Mouse (Mus musculus) T-helper 17 cell (primary cell): ENCODE measurements around the gene Fbxw27.
"Not testable (repeated sequence)": the region's sequence is repeated elsewhere in the genome, so short reads cannot be mapped to it uniquely, and the experiment has no call there.

Source experiments
- in situ Hi-C, 2 experiments: fragments of 300-600 bp; cut with MboI, MseI; formaldehyde crosslinking; loops; 1 replicate in 1 of 2; 2 replicates in 1 of 2; pipeline ENCODE4 v1.15.1; 2025; ENCODE audit warnings: high pct_unique_total_duplicates in 2 of 2

The Fbxw27 gene

DNA sequence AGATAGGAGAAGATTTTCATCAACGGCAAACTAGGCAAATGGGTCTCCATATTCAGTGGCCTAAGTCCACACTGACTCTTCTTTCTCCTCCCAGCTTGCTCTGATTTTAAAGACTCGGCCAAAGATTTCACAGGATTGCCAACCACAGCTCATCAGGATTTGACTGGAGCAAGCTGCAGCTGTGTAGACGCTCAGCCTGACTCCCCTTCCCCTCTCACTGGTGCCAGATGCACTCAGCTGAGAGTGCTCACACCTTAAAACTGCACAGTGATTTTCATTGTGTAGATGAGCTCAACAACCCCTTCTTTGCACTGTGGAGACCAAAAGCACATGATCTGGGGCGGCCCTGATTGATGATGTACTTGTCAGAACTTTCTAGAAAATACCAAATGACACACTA lies at the start of gene Fbxw27:
Gene Fbxw27, minus strand, starts transcription at position 101 of the 400 bp plus-strand sequence.
- in situ Hi-C loops = not testable (repeated sequence)

DNA sequence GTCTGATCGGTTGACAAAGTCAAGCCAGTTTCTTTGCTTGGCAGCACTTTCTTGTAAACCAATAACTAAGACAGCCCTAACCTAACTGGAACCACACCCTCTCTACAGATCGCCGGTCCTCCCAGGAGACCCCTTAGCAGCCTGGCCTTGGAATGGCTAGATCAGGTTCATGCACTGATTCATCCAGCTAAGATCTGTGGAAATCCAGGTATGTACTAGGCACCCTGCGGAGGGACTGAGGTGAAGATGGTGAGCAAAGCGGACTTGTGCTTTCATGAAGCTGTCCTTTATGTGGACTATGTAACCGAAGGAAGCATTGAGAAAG lies 42.6 kb upstream of the Fbxw27 start:
- in situ Hi-C loops = no loop called here

DNA sequence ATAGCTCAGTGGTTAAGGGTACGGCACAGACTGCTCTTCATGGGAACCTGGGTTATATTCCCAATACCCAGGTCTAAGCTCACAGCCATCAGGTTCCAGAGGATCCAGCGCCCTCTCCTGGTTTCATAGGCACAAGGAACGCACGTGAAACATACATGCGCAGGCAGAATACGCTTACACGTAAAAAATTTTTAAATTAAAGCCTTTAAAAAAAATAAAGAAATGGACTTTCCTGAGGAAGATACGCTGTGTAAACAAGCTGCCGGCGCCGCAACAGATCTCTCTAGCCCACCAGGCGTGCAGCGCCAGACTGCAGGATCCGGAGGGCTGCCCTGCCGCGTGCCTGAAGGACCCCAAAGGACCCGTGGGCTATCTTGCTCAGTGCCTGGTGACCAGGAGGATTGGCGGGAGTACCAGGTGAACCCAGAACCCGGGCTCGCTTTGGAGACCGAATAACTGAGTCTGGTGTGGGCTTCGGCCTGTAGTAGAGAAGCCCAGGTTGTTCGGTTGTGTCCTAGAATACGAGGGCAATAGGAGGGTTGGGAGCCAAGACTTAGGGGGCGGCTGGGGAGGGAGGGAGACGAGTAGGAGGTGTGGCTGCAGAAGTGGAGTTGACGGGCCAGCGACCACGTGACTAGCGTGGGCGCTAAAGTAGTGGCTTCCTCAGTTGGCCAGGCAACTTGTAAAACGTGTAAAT lies 42.1 kb upstream of the Fbxw27 start, which contains the start of gene Nme6:
Gene Nme6, plus strand, starts transcription at position 359 of the 697 bp plus-strand sequence.
- in situ Hi-C loops = no loop called here

DNA sequence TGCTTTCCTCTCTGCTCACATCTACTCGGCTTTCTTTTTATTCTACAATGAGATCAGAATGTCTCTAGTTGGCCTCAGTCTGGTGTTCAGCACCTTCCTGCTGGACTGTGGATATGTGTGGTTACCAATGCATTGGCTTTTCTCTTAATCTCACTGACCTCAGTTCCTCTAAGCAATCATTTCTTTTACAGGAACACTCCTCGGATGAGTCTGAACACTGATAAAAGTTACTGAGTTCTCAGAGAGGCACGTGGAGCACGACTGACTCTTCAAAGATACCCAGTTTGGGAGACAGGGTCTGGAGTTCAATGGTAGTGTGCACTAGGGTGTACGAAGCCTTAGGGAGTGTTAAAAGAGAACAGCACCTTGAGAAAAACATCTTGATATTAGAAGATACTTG lies 35.7 kb upstream of the Fbxw27 start:
- in situ Hi-C loops = loop anchor here in 1 of 2 experiments (5.0 kb wide), 1 partner anchor 36 kb away; no protein-coding TSS in a partner anchor

DNA sequence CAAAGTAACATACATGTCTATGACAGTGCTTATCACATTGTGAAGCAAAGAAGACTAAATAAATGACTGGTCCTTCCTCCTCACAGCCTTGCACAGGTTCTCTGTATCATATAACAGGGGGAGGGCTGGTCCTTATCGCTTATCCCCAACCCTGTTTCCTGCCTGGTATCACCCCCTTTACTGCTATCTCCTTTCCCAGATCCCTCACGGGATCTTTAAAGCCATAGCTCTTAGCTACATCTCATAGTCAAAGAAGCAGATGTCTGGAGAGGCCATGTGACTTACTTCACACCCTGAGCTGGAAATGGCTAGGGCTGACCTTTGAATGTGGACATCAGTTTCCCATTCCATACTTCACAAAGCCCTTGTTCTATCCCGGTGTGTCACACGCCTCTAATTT lies 35.3 kb upstream of the Fbxw27 start:
- in situ Hi-C loops = loop anchor here in 1 of 2 experiments (5.0 kb wide), 1 partner anchor 37 kb away; no protein-coding TSS in a partner anchor

DNA sequence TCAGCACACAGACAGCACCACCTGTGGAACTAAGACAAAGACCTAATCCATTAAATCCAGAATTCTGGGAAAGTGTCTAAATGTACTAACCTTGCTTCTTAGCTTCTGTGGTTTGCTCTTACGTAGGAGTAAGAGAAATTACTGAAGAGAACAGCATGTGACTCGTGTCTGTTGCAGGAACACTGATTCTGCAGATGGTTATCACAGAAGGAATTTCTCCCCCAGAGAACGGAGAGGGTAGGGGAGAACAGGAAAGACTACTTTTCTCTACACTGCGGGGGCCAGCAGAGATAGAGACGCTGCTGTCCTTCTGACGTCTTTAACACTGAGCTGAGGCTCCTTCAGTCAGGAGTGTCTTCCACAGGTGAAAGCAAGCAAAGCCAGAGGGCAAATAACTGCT lies 25.9 kb upstream of the Fbxw27 start:
- in situ Hi-C loops = no loop called here

DNA sequence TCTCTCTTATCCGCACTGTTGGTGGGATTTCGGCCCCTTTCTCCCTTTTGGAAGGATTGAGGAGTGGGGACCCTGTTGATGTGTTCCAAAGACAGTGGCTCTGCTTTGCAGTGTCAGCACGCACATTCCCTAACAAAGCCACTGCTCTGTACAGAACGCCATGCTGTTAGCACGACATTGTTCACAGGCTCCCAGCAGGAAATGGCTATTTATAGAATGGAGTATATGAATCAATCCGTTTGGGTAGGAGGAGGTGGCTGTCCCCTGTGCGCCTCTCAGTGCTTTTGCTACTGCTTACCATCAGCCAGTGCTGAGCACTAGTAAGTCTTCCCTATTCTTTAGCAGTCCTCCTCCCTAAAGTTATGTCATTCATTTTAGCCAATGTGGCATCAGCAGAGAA lies 23.0 kb upstream of the Fbxw27 start:
- in situ Hi-C loops = no loop called here

DNA sequence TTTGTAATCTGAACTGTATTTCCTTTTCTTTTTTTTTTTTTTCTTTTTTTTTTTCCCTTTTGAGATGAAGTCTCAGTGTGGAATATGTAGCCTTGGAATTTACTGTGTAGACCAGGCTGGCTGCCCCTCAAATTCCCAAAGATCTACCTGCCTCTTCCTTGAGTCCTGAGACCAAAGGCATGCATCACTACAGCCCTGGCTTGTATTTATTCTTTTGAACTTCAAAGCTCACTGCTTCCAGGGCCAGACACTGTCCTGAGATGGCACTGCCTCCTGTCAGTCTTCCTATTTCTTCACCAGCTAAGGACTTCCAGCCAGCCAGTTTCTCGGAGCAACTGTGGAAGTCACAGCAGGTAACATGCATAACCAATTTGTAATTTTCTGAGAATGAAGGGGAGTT lies 21.5 kb upstream of the Fbxw27 start, which contains the start of gene Spink8:
Gene Spink8, plus strand, starts transcription at position 301 of the 400 bp plus-strand sequence.
- in situ Hi-C loops = no loop called here

DNA sequence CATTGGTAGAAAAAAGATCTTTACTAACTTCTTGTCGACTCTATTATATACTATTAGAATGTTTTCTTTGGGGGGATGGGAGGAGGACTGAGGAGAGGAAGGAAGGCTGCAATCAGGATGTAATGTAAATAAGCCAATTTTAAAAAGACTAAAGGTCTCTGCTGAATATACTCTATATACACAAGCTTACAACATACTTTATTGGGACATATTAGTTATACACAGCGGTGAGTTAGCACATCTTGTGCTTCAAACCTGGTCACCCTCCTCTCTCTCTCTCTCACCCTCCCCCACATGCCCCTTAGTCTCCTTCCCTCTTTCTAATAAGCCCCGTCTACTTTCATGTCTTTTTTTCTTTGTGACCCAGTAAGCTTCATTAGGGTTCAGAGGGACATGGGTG lies 17.4 kb upstream of the Fbxw27 start:
- in situ Hi-C loops = loop anchor here in 1 of 2 experiments (10.0 kb wide), 1 partner anchor 803 kb away; no protein-coding TSS in a partner anchor

DNA sequence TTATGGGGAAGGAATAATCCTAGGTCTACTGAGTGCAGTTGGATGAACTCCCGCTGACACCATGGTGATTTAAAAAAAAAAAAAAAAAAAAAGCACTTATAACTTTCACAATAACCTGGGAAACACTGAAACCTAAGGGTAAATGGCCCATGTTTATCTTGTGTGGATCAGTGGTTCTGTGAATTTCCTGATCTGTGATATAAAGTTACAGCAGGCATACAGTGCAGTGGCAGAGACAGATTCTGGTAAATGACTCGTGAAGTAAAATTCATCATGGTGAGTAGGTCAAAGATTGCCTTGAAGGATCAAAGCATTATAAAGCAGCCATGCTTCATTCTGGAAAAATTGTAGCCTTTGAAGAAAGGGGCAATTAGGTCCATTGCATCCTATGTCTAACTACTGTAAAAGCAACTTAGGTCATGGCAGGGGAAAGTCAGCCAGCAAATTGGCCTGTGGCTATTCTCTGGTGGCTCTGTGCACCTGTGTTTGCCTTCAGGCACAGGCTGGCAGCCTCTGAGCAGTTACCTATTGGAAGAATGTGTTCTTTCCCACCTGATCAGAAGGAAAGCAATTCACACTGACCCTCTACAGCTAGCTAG lies 16.3 kb upstream of the Fbxw27 start:
- in situ Hi-C loops = loop anchor here in 1 of 2 experiments (10.0 kb wide), 1 partner anchor 802 kb away; no protein-coding TSS in a partner anchor

DNA sequence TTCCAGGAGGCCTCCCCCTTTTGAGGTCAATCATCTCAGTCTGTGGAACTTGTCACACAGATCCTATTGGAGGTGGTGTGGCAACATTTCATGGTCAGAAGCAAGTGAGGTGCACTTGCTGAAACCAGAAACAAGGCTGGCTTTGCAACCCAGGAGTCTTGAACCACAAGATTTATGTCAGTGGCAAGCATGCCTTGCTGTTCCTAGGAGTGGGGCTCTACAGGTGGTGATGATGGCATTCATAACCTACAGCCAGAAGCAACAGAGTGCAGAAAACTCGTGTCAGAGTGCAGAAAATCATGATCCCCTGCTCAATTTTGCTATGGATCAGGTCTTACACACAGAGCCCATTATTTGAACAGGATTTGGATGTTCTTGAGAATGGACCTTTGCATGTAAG lies 15.8 kb upstream of the Fbxw27 start:
- in situ Hi-C loops = loop anchor here in 1 of 2 experiments (10.0 kb wide), 1 partner anchor 801 kb away; no protein-coding TSS in a partner anchor

DNA sequence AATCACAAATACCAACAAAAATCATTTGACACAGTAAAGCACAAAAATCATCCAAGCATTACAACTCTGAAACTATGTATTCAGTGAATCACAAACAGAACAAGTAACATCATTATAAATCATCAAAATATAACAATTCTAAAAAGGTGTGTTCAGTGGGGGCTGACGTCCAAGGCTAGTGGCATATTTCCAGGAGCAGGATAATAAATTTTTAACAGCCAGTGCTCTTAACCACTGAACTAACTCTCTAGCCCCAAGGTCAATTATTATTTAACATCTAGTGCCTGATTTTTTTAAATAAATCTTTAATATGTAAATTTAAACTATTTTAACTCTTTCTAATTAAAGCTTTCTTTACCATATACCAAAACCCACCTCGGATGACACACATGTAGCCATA lies 15.1 kb upstream of the Fbxw27 start:
- in situ Hi-C loops = loop anchor here in 1 of 2 experiments (10.0 kb wide), 1 partner anchor 801 kb away; no protein-coding TSS in a partner anchor

DNA sequence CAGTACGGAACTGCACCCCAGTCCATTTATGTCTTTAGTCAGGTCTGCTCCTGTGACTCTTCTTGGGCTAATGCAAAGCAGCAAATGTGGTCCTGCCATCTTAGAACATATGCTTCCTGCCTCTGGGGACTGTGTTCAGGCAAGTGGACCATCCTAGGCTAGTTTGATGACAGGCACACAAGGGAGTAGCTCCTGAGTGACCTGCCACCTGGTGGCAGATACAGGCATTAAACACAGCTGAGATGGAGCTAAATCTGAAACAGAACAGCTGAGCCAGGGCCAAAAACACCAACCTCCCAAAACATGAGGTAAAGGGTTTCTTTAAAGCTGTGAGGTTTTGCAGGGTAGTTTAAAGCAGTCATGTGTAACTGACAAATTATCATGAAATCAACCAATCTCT lies 7.6 kb upstream of the Fbxw27 start:
- in situ Hi-C loops = no loop called here

DNA sequence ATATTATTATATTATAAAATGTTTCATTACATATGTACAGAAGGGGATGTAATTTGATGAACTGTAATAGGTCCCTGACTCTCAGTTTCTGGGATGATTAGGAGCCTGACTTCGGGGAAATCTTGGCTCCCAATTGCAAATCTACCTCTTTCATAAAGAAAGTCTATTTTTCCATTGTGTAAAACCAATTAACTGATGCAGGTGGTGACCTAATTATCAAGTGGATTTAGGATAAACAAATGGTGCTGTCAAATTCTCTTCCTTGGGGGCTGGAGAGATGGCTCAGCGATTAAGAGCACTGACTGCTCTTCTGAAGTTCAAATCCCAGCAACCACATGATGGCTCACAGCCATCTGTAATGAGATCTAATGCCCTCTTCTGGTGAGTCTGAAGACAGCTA lies 5.3 kb upstream of the Fbxw27 start:
- in situ Hi-C loops = no loop called here

DNA sequence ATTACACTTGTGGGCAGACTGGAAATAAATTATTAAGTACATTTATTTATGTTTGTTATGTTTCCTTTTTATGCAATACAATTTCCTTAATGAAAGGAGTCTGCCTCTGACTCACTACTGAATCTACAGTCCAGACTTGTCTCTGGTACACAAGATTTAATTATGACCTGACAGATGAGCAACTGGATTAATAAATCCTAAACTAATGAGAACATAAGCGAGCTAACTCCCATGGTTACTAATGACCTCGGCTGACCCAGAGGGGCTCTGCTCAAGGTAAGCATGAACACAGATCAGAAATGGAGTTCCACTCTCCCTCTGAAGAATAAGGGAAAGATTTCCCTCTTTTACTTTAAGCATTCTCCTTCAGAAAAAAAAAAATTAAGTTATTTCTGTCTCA lies 4.8 kb upstream of the Fbxw27 start:
- in situ Hi-C loops = no loop called here

DNA sequence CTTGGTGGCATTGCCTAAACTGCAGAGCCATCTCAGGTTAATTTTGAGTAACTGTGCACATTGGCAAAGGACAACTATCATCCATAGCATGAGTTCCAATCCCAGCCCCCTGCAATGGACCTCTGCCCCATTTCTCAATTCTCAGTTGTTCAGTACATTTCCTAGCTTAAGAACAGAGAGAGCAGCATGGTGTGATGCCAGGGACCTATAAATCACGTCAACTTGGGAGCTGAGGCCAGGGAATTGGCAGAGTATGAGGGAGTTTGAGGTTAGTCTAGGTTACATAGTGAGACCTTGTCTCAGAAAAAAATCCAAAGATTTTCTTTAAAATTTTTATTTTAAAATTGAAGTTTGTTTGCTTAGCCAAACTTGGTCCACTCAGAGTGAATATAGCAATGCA lies 23.6 kb downstream of the Fbxw27 start:
- in situ Hi-C loops = not testable (repeated sequence)

DNA sequence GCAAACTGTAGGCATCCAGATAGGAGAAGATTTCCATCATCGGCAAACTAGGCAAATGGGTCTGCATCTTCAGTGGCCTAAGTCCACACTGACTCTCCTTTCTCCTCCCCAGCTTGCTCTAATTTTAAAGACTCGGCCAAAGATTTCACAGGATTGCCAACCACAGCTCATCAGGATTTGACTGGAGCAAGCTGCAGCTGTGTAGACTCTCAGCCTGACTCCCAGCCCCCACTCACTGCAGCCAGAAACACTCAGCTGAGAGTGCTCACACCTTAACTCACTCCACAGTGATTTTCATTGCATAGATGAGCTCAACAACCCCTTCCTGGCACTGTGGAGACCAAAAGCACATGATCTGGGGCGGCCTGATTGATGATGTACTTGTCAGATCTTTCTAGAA lies 44.5 kb downstream of the Fbxw27 start, which contains the start of gene Fbxw26:
Gene Fbxw26, minus strand, starts transcription at position 101 of the 400 bp plus-strand sequence.
- in situ Hi-C loops = not testable (repeated sequence)
